In genomic region chr2:44763898-44764297, GRCm38 (mm10) we compare ENCODE assay signal across 33 mouse cellular contexts.
"Had no signal": no experiment of that assay in that cellular context is flagged by ENCODE, and none has a peak within 500 bp of the region (broad histone marks: within the 10 kb centered on the region; RNA-seq: fewer than 3 reads in every experiment).

No protein-coding gene starts in this region.

- H3K4me1 ChIP-seq: limb, embryonic 10.5 days; limb, embryonic 12.5 days; limb, embryonic 13.5 days; limb, embryonic 15.5 days; liver, embryonic 12.5 days; liver, embryonic 13.5 days; liver, embryonic 15.5 days; lung, embryonic 15.5 days; midbrain, embryonic 10.5 days; midbrain, embryonic 12.5 days; midbrain, embryonic 13.5 days; midbrain, embryonic 15.5 days; neural tube, embryonic 12.5 days; neural tube, embryonic 13.5 days had no signal

- H3K4me2 ChIP-seq: limb, embryonic 12.5 days; limb, embryonic 13.5 days; limb, embryonic 15.5 days; liver, embryonic 11.5 days; liver, embryonic 12.5 days; liver, embryonic 13.5 days; liver, embryonic 15.5 days; lung, embryonic 14.5 days; lung, embryonic 15.5 days; midbrain, embryonic 11.5 days; midbrain, embryonic 12.5 days; midbrain, embryonic 13.5 days; midbrain, embryonic 15.5 days; neural tube, embryonic 12.5 days; neural tube, embryonic 13.5 days had no signal

- ATAC-seq: liver, embryonic 12.5 days; liver, postnatal 0 days; lung, postnatal 0 days; midbrain, embryonic 13.5 days; midbrain, embryonic 15.5 days; midbrain, embryonic 16.5 days had no signal

- H3K9ac ChIP-seq: limb, embryonic 12.5 days; limb, embryonic 13.5 days; limb, embryonic 15.5 days; liver, embryonic 12.5 days; liver, embryonic 13.5 days; liver, embryonic 14.5 days; liver, embryonic 15.5 days; liver, postnatal 0 days; lung, embryonic 14.5 days; lung, embryonic 15.5 days; midbrain, embryonic 12.5 days; midbrain, embryonic 13.5 days; midbrain, embryonic 15.5 days; neural tube, embryonic 12.5 days; neural tube, embryonic 13.5 days had no signal

- H3K27ac ChIP-seq: limb, embryonic 10.5 days; limb, embryonic 12.5 days; limb, embryonic 13.5 days; limb, embryonic 15.5 days; liver, embryonic 12.5 days; liver, embryonic 13.5 days; liver, embryonic 14.5 days; liver, embryonic 15.5 days; lung, embryonic 15.5 days; macrophage; midbrain, embryonic 10.5 days; midbrain, embryonic 12.5 days; midbrain, embryonic 13.5 days; midbrain, embryonic 15.5 days; neural tube, embryonic 12.5 days; neural tube, embryonic 13.5 days had no signal

- H3K27me3 ChIP-seq: limb, embryonic 12.5 days; limb, embryonic 13.5 days; limb, embryonic 15.5 days; liver, embryonic 12.5 days; liver, embryonic 13.5 days; liver, embryonic 15.5 days; lung, embryonic 15.5 days; megakaryocyte, embryonic 14.5 days; midbrain, embryonic 12.5 days; midbrain, embryonic 13.5 days; midbrain, embryonic 15.5 days; neural tube, embryonic 12.5 days; neural tube, embryonic 13.5 days had no signal

- H3K4me3 ChIP-seq: limb, embryonic 10.5 days; limb, embryonic 12.5 days; limb, embryonic 13.5 days; limb, embryonic 15.5 days; liver, embryonic 12.5 days; liver, embryonic 13.5 days; liver, embryonic 15.5 days; lung, embryonic 15.5 days; megakaryocyte, embryonic 14.5 days; midbrain, embryonic 10.5 days; midbrain, embryonic 12.5 days; midbrain, embryonic 13.5 days; midbrain, embryonic 15.5 days; myocyte; neural tube, embryonic 12.5 days; neural tube, embryonic 13.5 days had no signal

- H3K36me3 ChIP-seq: limb, embryonic 10.5 days; limb, embryonic 12.5 days; limb, embryonic 13.5 days; limb, embryonic 15.5 days; liver, embryonic 12.5 days; liver, embryonic 13.5 days; liver, embryonic 15.5 days; lung, embryonic 15.5 days; midbrain, embryonic 10.5 days; midbrain, embryonic 12.5 days; midbrain, embryonic 13.5 days; midbrain, embryonic 15.5 days; neural tube, embryonic 12.5 days; neural tube, embryonic 13.5 days had no signal

- H3K9me3 ChIP-seq: limb, embryonic 10.5 days; limb, embryonic 12.5 days; limb, embryonic 13.5 days; limb, embryonic 15.5 days; liver, embryonic 12.5 days; liver, embryonic 13.5 days; liver, embryonic 15.5 days; lung, embryonic 15.5 days; megakaryocyte, embryonic 14.5 days; midbrain, embryonic 10.5 days; midbrain, embryonic 12.5 days; midbrain, embryonic 13.5 days; midbrain, embryonic 15.5 days; neural tube, embryonic 12.5 days; neural tube, embryonic 13.5 days had no signal

- DNase-seq: left cerebral cortex, postnatal 4 days; liver; liver, embryonic 13.5 days; liver, postnatal 0 days; lung, adult 18-20 months; lung, adult 2 months; lung, embryonic 14.5 days; lung, postnatal 10 days; lung, postnatal 14 days; lung, postnatal 36 days; lung, postnatal 4 days; midbrain, embryonic 14.5 days had no signal
